Mouse (Mus musculus) embryonic facial prominence, embryonic 13.5 days (tissue): ENCODE data around the gene Irf2bp1. TPM values are rescaled to one million over a fixed set of nuclear protein-coding genes. Genes with fewer than 3 reads are reported as not detected.

ENCODE experiments used
- ATAC-seq: fragments of 200-750 bp; cut with Nextera tagmentation; 2 replicates; pipeline ENCODE4 v1.8.0; 2017; ENCODE audit warnings: low read depth; ENCODE audit not compliant: insufficient number of reproducible peaks, insufficient read depth, low FRiP score, low TSS enrichment
- H3K27ac ChIP-seq: fragments of 300-500 bp; sonication (generic); 2 replicates; pipeline ENCODE4 v1.5.1; 2015; ENCODE audit warnings: moderate library complexity, mild to moderate bottlenecking, inconsistent platforms
- H3K27me3 ChIP-seq: fragments of 300-500 bp; sonication (generic); 2 replicates; pipeline ENCODE4 v1.6.1; 2015; ENCODE audit warnings: mild to moderate bottlenecking, inconsistent platforms
- H3K36me3 ChIP-seq: fragments of 300-500 bp; sonication (generic); 2 replicates; pipeline ENCODE4 v1.6.1; 2015; ENCODE audit warnings: mild to moderate bottlenecking, inconsistent platforms
- H3K4me1 ChIP-seq: fragments of 300-500 bp; sonication (generic); 2 replicates; pipeline ENCODE4 v1.6.1; 2015; ENCODE audit warnings: inconsistent platforms
- H3K4me2 ChIP-seq: fragments of 300-500 bp; sonication (generic); 2 replicates; pipeline ENCODE4 v1.6.1; 2015; ENCODE audit warnings: moderate library complexity, mild to moderate bottlenecking, inconsistent platforms
- H3K4me3 ChIP-seq: fragments of 300-500 bp; sonication (generic); 2 replicates; pipeline ENCODE4 v1.5.1; 2015; ENCODE audit warnings: mild to moderate bottlenecking, inconsistent platforms
- H3K9ac ChIP-seq: fragments of 300-500 bp; sonication (generic); 2 replicates; pipeline ENCODE4 v1.6.1; 2015; ENCODE audit warnings: mild to moderate bottlenecking, inconsistent platforms
- H3K9me3 ChIP-seq: fragments of 300-500 bp; sonication (generic); 2 replicates; pipeline ENCODE4 v1.6.1; 2016; ENCODE audit warnings: inconsistent platforms
- WGBS: fragments of 180-500 bp; shearing (Covaris S2); methylation state at CpG from one replicate; pipeline ENCODE4 v1.1.7; 2015; ENCODE audit warnings: mixed read lengths; 5-methylcytosine and 5-hydroxymethylcytosine counted together
- polyA plus RNA-seq: library from polyadenylated mRNA; unstranded; fragments of >200 nt; fragmentation: Nextera tagmentation; extraction: Ambion mirVana; gene quantifications from 2 replicates; pipeline ENCODE4 v1.2.1, GENCODE M21; 2015

Irf2bp1 gene
- 30.1 and 33.2 TPM in 2 replicates for polyA plus RNA-seq

DNA sequence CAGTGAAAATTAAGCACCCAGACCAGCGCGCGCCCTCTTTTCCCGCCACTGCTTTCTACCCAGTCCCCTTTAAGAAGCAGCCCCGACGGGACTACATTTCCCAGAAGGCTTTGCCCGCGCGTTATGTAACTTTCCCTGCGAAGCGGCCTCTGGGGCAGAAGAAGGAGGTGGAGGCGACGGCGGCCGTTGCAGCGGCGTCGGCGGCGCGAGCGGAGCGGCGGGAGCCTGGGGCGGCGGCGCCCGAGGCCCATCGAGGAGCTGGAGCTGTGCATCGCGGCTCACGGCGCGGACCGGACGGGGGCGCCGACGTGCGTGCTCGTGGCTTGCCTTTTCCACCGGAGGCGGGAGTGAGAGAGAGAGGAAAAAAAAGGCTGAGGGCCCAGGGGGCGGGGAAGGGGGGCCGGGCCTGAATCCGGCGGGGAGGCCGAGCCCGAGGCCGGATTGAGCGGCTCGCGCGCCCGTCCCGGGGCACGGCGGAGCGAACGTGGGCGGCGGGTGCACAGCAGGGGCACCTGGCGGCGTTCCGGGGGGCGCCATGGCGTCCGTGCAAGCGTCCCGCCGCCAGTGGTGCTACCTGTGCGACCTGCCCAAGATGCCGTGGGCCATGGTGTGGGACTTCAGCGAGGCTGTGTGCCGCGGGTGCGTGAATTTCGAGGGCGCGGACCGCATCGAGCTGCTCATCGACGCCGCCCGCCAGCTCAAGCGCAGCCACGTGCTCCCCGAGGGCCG is at the start of gene Irf2bp1:
Gene Irf2bp1 (plus strand): TSS at position 143 of the 729 bp plus-strand sequence.
- under 1% methylated on average over 85 of the region's 90 CpGs for WGBS
- Histone ChIP-seq H3K36me3 (peaks cover 33% of the 10 kb centered on the region), H3K4me3 (peak within 1 kb of the TSS; percentile 88), H3K4me2 (peak within 1 kb of the TSS; percentile 99), H3K9me3 (no peaks in the 10 kb centered on the region), H3K27me3 (no peaks in the 10 kb centered on the region), H3K9ac (peak within 1 kb of the TSS; percentile 97), H3K27ac (peak within 1 kb of the TSS; percentile 95), H3K4me1 (peaks cover 54% of the 10 kb centered on the region)
- ATAC-seq: peak; percentile 66

DNA sequence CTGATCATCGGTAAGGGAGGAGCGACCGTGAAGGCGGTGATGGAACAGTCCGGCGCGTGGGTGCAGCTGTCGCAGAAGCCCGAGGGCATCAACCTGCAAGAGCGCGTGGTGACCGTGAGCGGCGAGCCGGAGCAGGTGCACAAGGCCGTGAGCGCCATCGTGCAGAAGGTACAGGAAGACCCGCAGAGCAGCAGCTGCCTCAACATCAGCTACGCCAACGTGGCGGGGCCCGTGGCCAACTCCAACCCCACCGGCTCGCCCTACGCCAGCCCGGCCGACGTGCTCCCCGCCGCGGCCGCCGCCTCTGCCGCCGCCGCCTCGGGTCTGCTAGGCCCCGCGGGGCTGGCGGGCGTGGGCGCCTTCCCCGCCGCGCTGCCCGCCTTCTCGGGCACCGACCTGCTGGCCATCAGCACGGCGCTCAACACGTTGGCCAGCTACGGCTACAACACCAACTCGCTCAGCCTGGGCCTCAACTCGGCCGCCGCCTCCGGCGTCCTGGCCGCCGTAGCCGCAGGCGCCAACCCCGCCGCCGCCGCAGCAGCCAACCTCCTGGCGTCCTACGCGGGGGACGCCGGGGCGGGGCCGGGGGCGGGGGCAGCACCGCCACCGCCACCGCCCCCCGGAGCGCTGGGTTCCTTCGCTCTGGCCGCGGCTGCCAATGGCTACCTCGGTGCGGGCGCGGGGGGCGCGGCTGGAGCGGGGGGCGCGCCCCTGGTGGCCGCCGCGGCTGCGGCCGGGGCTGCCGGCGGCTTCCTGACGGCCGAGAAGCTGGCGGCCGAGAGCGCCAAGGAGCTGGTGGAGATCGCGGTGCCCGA is 46.1 kb upstream of the Irf2bp1 start:
- Histone ChIP-seq H3K27ac (no peak overlapping the region), H3K9ac (peak overlapping the region; percentile 70), H3K9me3 (no peaks in the 10 kb centered on the region), H3K4me3 (peak overlapping the region; percentile 65), H3K27me3 (peaks cover 81% of the 10 kb centered on the region), H3K36me3 (no peaks in the 10 kb centered on the region), H3K4me2 (peak overlapping the region; percentile 98), H3K4me1 (peaks cover 18% of the 10 kb centered on the region)
- WGBS: under 1% methylated on average over 101 of the region's 107 CpGs
- peak; percentile 43; the same call in 1 of the 2 replicates for ATAC-seq

DNA sequence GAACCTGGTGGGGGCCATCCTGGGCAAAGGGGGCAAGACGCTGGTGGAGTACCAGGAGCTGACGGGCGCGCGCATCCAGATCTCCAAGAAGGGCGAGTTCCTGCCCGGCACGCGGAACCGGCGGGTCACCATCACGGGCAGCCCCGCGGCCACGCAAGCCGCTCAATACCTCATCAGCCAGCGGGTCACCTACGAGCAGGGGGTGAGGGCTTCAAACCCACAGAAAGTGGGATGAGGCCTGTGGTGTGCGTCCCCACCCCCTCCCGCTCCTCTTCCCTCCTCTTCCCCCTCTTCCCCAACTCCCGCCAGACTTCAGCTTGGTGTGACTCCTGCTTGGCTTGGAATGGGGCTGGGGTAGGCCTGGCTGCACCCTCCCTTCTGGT is 45.5 kb upstream of the Irf2bp1 start:
- under 1% methylated on average over 20 of the region's 21 CpGs for WGBS
- Histone ChIP-seq H3K4me3 (peak overlapping the region; percentile 65), H3K27ac (no peak overlapping the region), H3K4me1 (peaks cover 23% of the 10 kb centered on the region), H3K4me2 (peak overlapping the region; percentile 98), H3K27me3 (peaks cover 87% of the 10 kb centered on the region), H3K9ac (peak overlapping the region; percentile 70), H3K9me3 (no peaks in the 10 kb centered on the region), H3K36me3 (no peaks in the 10 kb centered on the region)
- 0 out of 2 replicates have a peak, but pooled peaks have one; percentile 17 for ATAC-seq

DNA sequence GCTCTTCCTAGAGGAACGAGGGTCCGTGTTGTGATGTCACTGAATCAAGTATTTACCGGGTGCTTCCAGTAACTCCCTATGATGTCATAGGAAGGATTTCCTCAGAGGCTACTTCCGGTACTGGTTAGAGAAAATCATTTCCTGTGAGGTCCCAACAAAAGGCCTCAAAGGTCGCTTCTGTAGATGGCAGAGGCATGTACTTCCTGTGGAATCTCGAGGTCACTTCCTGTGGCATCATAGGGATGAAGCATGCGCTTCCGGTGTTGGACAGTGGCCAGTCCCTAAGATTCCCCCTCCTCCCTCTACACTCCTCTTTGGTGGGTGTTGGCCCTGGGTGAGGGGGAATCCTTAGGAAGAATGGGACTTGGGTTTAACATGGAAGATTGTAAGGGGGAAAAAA is 44.4 kb upstream of the Irf2bp1 start:
- Histone ChIP-seq H3K27ac (no peak overlapping the region), H3K4me3 (no peak overlapping the region), H3K4me1 (peaks cover 24% of the 10 kb centered on the region), H3K9ac (no peak overlapping the region), H3K9me3 (no peaks in the 10 kb centered on the region), H3K4me2 (no peak overlapping the region), H3K36me3 (no peaks in the 10 kb centered on the region), H3K27me3 (peaks cover 98% of the 10 kb centered on the region)
- no peak for ATAC-seq
- 65% methylated on average over 8 of the region's 8 CpGs for WGBS

DNA sequence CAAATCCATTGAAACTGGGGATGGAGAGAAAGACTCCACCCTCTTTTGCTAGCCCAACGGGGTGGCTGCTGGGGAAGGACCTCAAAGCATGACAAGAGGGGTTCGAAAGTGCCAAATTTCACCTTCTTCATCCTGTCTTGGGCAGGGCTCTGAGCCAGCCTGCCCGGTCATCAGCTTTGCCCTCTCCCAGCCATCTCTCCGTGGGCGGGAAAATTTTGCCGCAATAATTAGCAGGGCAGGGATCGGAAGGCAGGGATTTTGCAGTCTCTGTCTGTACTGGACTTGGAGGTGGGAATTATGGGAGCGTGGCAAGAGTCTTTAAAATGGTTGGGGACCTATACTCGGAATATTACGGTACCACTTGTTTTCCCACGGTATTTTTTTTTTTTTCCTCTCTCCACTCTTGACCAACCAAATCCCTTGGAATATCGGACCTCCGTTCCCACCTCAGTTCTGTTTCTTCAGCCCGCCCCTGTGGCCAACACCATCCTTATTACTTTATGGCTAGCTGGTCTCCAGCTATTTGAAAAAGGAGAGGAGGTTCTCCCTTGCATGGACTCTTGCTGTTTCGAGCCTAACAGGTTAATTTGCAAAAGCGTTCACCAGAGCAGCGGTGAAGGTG is 41.6 kb upstream of the Irf2bp1 start:
- 1% methylated on average over 17 of the region's 17 CpGs for WGBS
- Histone ChIP-seq H3K9me3 (no peaks in the 10 kb centered on the region), H3K36me3 (no peaks in the 10 kb centered on the region), H3K4me2 (peak overlapping the region; percentile 34), H3K27ac (no peak overlapping the region), H3K4me3 (peak overlapping the region; percentile 1; the same call in 1 of the 2 replicates), H3K27me3 (peaks cover 98% of the 10 kb centered on the region), H3K9ac (no peak overlapping the region), H3K4me1 (peaks cover 22% of the 10 kb centered on the region)
- no peak for ATAC-seq

DNA sequence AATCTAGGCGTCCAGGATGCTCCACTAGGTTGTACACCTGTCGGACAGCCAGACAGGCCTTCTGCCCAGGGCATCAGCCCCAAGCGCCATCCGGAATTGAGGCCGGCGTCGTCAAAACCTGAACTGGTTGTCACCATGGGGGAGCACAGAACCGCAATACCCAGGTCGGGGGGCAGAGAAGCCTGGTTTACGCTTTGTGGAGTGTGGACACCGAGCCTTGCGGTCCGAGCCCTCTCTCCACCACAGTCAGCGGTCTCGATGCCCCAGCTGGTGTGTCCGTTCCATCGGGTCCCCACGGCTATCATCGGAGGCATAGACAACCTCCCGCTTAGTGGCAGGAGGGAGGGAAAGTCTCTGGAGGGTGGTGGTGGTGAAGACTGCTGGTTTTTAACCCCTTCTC is 41.0 kb upstream of the Irf2bp1 start:
- Histone ChIP-seq H3K9ac (no peak overlapping the region), H3K4me1 (peaks cover 18% of the 10 kb centered on the region), H3K27ac (no peak overlapping the region), H3K4me3 (peak overlapping the region; percentile 1; the same call in 1 of the 2 replicates), H3K27me3 (peaks cover 98% of the 10 kb centered on the region), H3K36me3 (no peaks in the 10 kb centered on the region), H3K4me2 (peak overlapping the region; percentile 34), H3K9me3 (no peaks in the 10 kb centered on the region)
- ATAC-seq: no peak
- WGBS: 1% methylated on average over 20 of the region's 20 CpGs

DNA sequence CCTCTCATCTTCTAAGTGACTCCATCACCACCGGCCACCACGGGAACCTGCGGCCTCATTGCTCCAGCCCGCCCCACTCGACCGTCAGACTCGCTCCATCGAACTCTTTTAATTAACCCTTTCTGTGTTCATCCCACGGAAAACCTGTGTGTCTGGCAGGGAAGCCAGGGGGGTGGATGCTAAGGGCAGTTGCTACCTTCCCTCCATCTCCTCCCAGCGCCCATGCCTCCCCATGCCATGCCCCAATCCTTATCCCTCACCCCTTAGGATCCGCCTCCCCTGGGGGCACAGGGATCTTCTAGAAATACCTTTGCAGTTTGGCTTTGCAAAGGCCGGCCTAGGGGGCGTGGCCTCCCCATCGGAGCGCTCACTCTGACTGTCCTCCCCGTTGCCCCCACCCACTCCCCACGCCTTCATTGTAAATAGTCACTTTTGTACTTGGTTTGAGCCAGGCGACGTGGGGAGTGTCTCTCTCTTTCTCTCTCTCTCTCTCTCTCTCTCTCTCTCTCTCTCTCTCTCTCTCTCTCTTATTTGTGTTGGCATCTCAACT is 40.5 kb upstream of the Irf2bp1 start:
- Histone ChIP-seq H3K27ac (no peak overlapping the region), H3K27me3 (peaks cover 93% of the 10 kb centered on the region), H3K36me3 (no peaks in the 10 kb centered on the region), H3K9ac (no peak overlapping the region), H3K9me3 (no peaks in the 10 kb centered on the region), H3K4me2 (peak overlapping the region; percentile 34; the same call in 1 of the 2 replicates), H3K4me3 (no peak overlapping the region; the same call in 1 of the 2 replicates), H3K4me1 (peaks cover 14% of the 10 kb centered on the region)
- no peak for ATAC-seq
- WGBS: under 1% methylated on average over 19 of the region's 19 CpGs

DNA sequence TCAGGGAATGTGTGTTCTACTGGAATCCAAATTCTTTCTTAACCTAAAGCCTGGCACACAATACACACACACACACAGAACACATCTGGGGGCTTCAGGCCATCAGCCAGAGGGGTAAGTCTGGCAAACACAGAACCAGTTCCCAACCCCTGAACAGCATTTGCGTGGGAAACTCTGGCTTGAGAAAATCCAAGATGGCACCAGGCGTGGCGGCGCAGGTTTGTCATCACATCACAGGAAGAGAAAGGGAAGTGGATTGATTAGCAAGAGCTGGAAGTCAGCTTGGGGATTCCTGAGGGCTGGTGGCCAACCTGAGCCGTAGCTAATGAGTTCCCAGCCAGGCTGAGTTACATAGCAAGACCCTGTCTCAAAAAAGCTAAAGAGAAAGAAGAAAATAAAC is 38.5 kb upstream of the Irf2bp1 start:
- no peak for ATAC-seq
- Histone ChIP-seq H3K4me3 (no peak overlapping the region), H3K36me3 (no peaks in the 10 kb centered on the region), H3K9me3 (no peaks in the 10 kb centered on the region), H3K4me2 (no peak overlapping the region), H3K9ac (no peak overlapping the region), H3K27ac (no peak overlapping the region), H3K4me1 (peaks cover 11% of the 10 kb centered on the region), H3K27me3 (peaks cover 79% of the 10 kb centered on the region)
- WGBS: 75% methylated on average over 5 of the region's 5 CpGs

DNA sequence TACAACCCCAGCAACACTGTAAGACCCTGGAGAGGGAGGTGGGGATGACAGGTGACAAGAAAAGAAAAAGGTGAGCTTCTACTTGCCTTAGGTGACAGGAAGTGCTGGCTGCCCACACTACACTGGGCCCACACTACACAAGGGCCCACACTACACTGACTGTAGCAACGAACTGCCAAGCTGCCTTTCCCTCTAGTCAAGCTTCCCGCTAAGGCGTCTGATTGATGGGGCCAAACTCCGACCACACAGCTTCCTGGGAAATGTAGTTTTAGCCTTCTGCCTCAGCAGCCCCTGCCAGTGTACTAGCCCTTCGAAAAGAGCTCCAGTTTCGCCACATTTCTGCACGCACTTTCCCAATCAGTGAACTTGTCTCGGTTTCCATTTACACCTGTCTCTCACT is 36.2 kb upstream of the Irf2bp1 start:
- peaks cover 56% of the 10 kb centered on the region for H3K27me3 ChIP-seq
- ATAC-seq: 0 out of 2 replicates have a peak, but pooled peaks have one; percentile 15

DNA sequence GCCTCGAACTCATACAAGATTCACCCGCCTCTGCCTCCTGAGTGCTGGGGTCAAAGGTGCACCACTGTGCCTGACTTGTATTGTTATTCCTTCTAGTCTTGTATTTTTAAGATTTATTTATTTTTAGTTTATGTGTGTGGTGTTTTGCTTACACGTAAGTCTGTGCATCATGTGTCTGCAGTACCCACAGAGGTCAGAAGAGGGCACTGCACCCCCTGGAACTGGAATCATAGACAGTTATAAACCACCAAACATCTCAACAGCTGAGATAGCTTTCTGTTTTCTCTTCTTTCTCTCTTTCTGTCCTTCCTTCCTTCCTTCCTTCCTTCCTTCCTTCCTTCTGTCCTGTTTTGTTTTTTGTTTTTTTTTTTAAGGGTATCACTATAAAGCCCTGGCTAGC is 32.9 kb upstream of the Irf2bp1 start:
- Histone ChIP-seq H3K9ac (no peak overlapping the region), H3K27me3 (peaks cover 29% of the 10 kb centered on the region), H3K4me1 (no peaks in the 10 kb centered on the region), H3K4me2 (no peak overlapping the region), H3K27ac (no peak overlapping the region), H3K4me3 (no peak overlapping the region), H3K36me3 (no peaks in the 10 kb centered on the region), H3K9me3 (no peaks in the 10 kb centered on the region)
- ATAC-seq: no peak
- 91% methylated on average over 3 of the region's 3 CpGs for WGBS

More for the DNA sequence above, 36.2 kb upstream of the Irf2bp1 start:
- no peak overlapping the region for H3K4me2 ChIP-seq
- WGBS: 10% methylated on average over 8 of the region's 8 CpGs
- no peak overlapping the region for H3K9ac ChIP-seq
- no peak overlapping the region for H3K27ac ChIP-seq
- H3K4me3 ChIP-seq: no peak overlapping the region
- no peaks in the 10 kb centered on the region for H3K9me3 ChIP-seq
- H3K4me1 ChIP-seq: peaks cover 8% of the 10 kb centered on the region
- no peaks in the 10 kb centered on the region for H3K36me3 ChIP-seq

DNA sequence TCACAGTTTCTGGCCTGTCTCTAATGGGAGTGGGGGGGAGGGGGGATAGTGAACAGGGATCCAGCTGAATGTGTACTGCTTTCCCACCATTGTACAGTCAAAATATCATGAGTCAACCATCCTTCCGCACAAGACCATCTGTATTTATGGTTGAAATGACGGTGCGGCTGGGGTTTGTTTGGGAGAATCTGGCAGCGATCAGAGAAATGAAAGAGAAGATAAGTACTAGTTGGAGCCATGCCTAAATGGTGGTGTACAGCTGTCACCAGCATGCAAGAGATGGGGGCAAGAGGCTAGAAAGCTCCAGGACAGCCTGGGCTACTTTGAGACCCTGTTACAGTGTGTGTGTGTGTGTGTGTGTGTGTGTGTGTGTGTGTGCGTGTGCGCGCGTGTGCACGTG is 25.5 kb upstream of the Irf2bp1 start:
- Histone ChIP-seq H3K36me3 (no peaks in the 10 kb centered on the region), H3K4me2 (no peak overlapping the region), H3K27ac (no peak overlapping the region), H3K4me3 (no peak overlapping the region), H3K9ac (no peak overlapping the region), H3K27me3 (peaks cover 6% of the 10 kb centered on the region), H3K4me1 (no peaks in the 10 kb centered on the region), H3K9me3 (no peaks in the 10 kb centered on the region)
- 73% methylated on average over 9 of the region's 9 CpGs for WGBS
- no peak for ATAC-seq
